Mouse (Mus musculus): Measurements from ENCODE around the gene Wbp1.

DNA sequence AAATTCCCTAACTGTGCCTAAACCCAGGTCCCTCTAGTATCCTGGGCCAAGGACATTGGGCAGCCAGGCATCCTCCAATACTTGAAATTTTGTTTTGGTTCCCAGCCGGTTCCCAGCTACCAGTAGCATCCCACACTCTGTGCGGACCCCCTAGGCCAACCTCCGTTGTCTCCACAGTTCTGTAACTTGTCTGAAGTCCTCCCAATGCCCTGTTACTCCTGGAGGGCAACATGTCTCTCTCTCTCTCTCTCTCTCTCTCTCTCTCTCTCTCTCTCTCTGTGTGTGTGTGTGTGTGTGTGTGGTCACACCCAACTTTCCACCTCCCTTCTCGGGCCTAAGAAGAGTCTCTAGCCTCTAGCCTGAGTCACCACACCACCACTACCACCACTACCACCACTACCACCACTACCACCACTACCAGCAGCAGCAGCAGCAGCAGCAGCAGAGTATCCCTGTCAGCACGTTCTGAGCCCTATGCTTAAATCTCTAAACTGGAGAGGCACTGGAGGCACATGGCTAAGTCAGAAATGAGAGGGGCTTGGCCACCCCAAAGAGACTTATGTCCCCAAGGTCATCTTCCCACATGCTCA lies 15.0 kb upstream of the Wbp1 start:
- TF ChIP-seq GATA1 (IDR thresholded peaks at IDR 0.05; ENCODE audit: borderline replicate concordance, low read length), result no peak
- TF ChIP-seq FLI1 (IDR thresholded peaks at IDR 0.05; ENCODE audit: low read length), result no peak

Measured in megakaryocyte, embryonic 14.5 days (primary cell).